Mouse (Mus musculus) limb, embryonic 14.5 days (tissue): ENCODE measurements at regions not wholly inside any gene's neighbourhood (a gene's known extent, or its start where the extent isn't known, plus 50 kb on each side); places are given as distances from the start of the nearest gene placed in this dataset.
"Not testable (repeated sequence)": the region's sequence is repeated elsewhere in the genome, so short reads cannot be mapped to it uniquely, and the experiment has no call there.

ENCODE experiments used
- ATAC-seq: fragments of 200-750 bp; cut with Nextera tagmentation; 2 replicates; pipeline ENCODE4 v1.8.0; 2017; ENCODE audit warnings: low read depth, moderate number of reproducible peaks, moderate TSS enrichment; ENCODE audit not compliant: low FRiP score
- DNase-seq: peaks from one replicate; pipeline ENCODE4 v3.0.0-alpha.2; 2015; ENCODE audit warnings: low spot score
- H3K27ac ChIP-seq: fragments of 300-500 bp; sonication (generic); replicated peaks from 2 replicates; pipeline ENCODE4 v1.5.1; 2014; ENCODE audit warnings: low read depth, mild to moderate bottlenecking, low read length, moderate library complexity, mixed read lengths
- H3K27me3 ChIP-seq: fragments of 300-500 bp; sonication (generic); 2 replicates; pipeline ENCODE4 v1.6.1; 2014; ENCODE audit warnings: low read length, mixed read lengths; ENCODE audit not compliant: control insufficient read depth, insufficient read depth
- H3K36me3 ChIP-seq: fragments of 300-500 bp; sonication (generic); 2 replicates; pipeline ENCODE4 v1.6.1; 2014; ENCODE audit warnings: mild to moderate bottlenecking, low read length, moderate library complexity, mixed read lengths; ENCODE audit not compliant: control insufficient read depth, insufficient read depth
- H3K4me1 ChIP-seq: fragments of 300-500 bp; sonication (generic); 2 replicates; pipeline ENCODE4 v1.6.1; 2014; ENCODE audit warnings: antibody characterized with exemption, low read length, mixed read lengths; ENCODE audit not compliant: control insufficient read depth, insufficient read depth
- H3K4me2 ChIP-seq: fragments of 300-500 bp; sonication (generic); replicated peaks from 2 replicates; pipeline ENCODE4 v1.6.1; 2014; ENCODE audit warnings: low read depth, mild to moderate bottlenecking, low read length, moderate library complexity; ENCODE audit not compliant: severe bottlenecking
- H3K4me3 ChIP-seq: fragments of 300-500 bp; sonication (generic); replicated peaks from 2 replicates; pipeline ENCODE4 v1.5.1; 2014; ENCODE audit warnings: low read length
- H3K9ac ChIP-seq: fragments of 300-500 bp; sonication (generic); 2 replicates; pipeline ENCODE4 v1.6.1; 2014; ENCODE audit warnings: mild to moderate bottlenecking, low read depth, low read length, moderate library complexity; ENCODE audit not compliant: severe bottlenecking
- H3K9me3 ChIP-seq: fragments of 300-500 bp; sonication (generic); 2 replicates; pipeline ENCODE4 v1.6.1; 2016; ENCODE audit warnings: low read length; ENCODE audit not compliant: control insufficient read depth
- POLR2A ChIP-seq: fragments of 200-500 bp; IDR thresholded peaks from 2 replicates; pipeline ENCODE4 v1.8.0; 2012; ENCODE audit warnings: inconsistent platforms, mild to moderate bottlenecking, moderate library complexity, borderline replicate concordance; ENCODE audit not compliant: insufficient read depth, insufficient read length; ENCODE audit errors: extremely low read depth
- WGBS: fragments of 180-500 bp; shearing (Covaris S2); extraction: QIAGEN DNeasy Blood & Tissue Kit; methylation state at CpG from one replicate; pipeline ENCODE4 v1.1.7; 2014; 5-methylcytosine and 5-hydroxymethylcytosine counted together

DNA sequence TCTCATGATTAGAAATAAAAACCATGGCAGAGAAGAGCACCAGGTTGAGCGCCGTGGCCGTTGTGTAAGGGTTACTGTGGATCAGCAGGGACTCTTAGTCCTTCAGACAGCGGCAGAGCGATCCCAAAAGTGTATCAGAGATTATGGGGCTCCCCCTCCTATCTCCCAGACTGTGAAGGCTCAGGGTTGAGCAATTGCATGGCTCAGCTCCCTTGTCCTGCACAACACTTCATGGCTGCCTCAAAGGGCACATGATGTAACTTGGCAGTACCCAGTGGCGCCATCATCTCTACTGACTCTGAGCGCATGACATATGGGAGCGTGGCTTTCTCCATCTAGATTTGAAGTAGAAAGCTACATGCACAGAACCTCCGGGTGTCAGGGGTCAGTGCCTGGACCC, 108.3 kb downstream of the Tcp10c start:
- not testable (repeated sequence) for H3K4me3 ChIP-seq, H3K27ac ChIP-seq, ATAC-seq, H3K36me3 ChIP-seq, H3K27me3 ChIP-seq, H3K9ac ChIP-seq, H3K4me1 ChIP-seq, DNase-seq, H3K9me3 ChIP-seq, H3K4me2 ChIP-seq
- WGBS, result 93% methylated on average over 2 of the region's 9 CpGs

DNA sequence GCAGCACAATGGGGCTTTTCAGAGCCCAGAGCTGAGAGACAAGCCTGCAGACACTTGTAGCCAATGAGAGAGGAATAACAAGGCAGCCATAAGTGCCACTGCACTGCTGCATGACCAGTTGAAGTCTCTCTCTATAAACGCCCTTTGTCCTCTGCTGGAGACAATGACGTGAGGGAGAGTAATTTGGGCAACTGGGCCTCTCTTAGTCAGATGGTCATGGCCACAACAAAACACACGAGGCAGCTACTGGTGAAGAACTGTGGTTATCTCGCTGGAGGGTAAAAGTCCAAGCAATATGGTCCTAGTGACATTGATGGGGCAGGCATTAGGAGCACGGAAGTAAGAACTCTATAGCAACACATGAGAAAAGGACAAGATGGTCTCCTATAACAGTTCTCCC, 111.5 kb downstream of the Tcp10c start:
- not testable (repeated sequence) for H3K4me2 ChIP-seq, ATAC-seq, H3K4me3 ChIP-seq, H3K9ac ChIP-seq, H3K27ac ChIP-seq, H3K9me3 ChIP-seq, DNase-seq, H3K27me3 ChIP-seq, H3K36me3 ChIP-seq, H3K4me1 ChIP-seq
- 55% methylated on average over 4 of the region's 5 CpGs for WGBS

DNA sequence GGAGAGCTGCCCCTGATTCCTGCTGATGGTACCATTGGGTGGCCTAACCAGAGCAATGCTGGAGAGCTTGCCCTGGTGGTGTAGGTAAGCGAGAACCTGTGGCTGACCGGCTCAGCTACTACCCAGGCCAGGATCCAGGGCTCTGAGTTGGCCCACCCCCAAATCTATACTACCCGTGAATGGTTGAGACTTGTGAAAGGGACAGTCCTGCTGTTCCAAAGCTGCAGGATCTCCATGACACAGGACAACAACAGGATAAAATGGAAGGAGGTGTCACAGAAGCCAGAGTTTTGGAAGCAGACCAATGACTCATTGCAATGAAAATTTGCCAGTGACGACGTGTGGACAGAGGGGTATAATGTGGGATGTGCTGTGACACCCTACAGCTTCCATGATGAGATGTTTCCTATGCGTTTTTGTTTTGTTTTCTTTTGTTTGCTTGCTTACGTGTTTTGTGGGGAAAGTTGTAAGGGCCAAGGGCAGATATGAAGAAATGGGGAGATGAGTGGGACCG, 115.6 kb downstream of the Tcp10c start:
- not testable (repeated sequence) for H3K9me3 ChIP-seq, H3K9ac ChIP-seq, H3K27ac ChIP-seq, H3K4me2 ChIP-seq, ATAC-seq, H3K27me3 ChIP-seq, H3K36me3 ChIP-seq, H3K4me3 ChIP-seq, H3K4me1 ChIP-seq, DNase-seq
- 68% methylated on average over 8 of the region's 8 CpGs for WGBS

DNA sequence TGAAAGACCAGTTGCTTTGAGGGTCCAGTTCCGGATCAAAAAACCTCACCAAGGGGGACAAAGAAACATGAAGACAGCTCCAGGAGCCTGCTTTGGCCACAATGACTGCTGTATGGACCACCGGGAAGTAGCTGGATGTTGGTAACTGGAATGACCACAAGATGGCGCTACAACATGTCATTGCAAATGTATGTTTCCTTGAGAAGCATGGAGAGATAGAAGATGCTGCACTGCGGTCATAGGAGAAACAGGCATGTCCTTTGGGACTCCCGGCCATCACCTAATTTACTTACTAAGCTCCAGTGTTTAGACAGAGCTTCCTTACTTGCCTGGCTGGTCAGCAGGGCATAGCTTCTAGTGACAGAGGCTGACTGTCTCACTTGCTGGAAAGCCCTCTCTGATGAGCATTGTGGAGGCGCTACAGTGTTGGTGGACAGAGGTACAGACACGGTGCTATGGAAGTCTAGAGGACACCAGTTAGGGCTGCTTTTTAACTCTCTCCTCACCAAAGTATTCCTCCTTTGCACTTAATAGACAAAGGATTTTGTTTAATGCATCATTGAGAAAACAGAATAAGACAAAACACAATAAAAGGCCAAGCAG, 118.2 kb downstream of the Tcp10c start:
- no peak for TF ChIP-seq POLR2A
- Histone ChIP-seq H3K9me3 (no peaks in the 10 kb centered on the region), H3K27me3 (no peaks in the 10 kb centered on the region), H3K4me3 (no peak overlapping the region), H3K4me1 (no peaks in the 10 kb centered on the region), H3K9ac (no peak overlapping the region), H3K27ac (no peak overlapping the region), H3K4me2 (no peak overlapping the region), H3K36me3 (no peaks in the 10 kb centered on the region)
- 19% methylated on average over 7 of the region's 7 CpGs for WGBS
- ATAC-seq (peak; percentile 60; the same call in 1 of the 2 replicates), DNase-seq (peak; percentile 84)

DNA sequence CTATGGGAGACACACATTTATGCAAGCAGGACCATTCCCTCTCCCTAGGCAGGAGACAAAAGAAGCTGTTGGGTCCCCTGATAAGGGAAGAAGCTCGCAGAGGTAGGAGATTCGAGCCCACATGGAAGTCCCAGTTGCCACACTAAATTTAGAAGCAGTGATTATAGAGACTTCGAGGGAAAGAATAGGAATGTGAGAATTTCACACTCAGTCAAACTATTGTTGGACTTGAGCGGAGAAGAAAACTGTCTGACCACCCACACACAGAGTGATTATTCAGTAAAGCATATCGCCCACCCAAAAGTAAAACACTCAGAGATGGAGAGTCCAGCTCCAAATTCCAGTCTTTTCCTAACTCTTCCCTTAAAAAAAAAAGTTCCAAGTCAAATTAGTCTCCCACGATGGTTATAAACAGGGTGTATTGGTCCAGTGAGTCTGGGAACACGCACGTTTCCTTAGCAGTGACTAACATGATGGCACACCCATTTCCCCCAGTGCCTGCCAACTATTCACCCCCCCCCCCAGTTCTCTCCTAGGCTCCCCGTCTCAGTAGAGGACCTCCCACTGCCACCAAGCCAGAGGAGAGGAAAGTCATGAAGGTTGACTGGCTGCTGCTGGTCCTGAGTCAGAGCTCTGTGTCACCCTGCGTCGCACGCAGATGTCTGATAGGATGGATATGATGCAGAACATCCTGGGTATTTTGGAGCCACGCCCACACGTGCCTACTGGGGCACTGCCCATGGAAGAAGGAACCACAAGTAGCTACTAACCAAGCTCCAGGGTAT, 120.1 kb downstream of the Tcp10c start:
- Histone ChIP-seq H3K27ac (no peak overlapping the region), H3K4me1 (peaks cover 11% of the 10 kb centered on the region), H3K27me3 (no peaks in the 10 kb centered on the region), H3K4me3 (no peak overlapping the region), H3K9me3 (no peaks in the 10 kb centered on the region), H3K9ac (no peak overlapping the region), H3K36me3 (no peaks in the 10 kb centered on the region), H3K4me2 (no peak overlapping the region)
- TF ChIP-seq POLR2A, result no peak
- DNase-seq (no peak), ATAC-seq (no peak)
- 66% methylated on average over 14 of the region's 14 CpGs for WGBS
